Mouse (Mus musculus) kidney, embryonic 14.5 days (tissue): Measurements from ENCODE around the gene Wdr86. TPM values are rescaled to one million over a fixed set of nuclear protein-coding genes. Genes with fewer than 3 reads are reported as not detected.
"Not testable (repeated sequence)": the region's sequence is repeated elsewhere in the genome, so short reads cannot be mapped to it uniquely, and the experiment has no call there.

Experiments
- ATAC-seq: fragments of 200-750 bp; cut with Nextera tagmentation; 2 replicates; pipeline ENCODE4 v1.8.0; 2017; ENCODE audit warnings: moderate number of reproducible peaks, mild to moderate bottlenecking, moderate TSS enrichment, moderate library complexity; ENCODE audit not compliant: low FRiP score, low TSS enrichment
- H3K27ac ChIP-seq: fragments of 300-500 bp; sonication (generic); 2 replicates; pipeline ENCODE4 v1.5.1; 2014; ENCODE audit warnings: low read depth, mild to moderate bottlenecking, low read length, moderate library complexity, mixed read lengths
- H3K27me3 ChIP-seq: fragments of 300-500 bp; sonication (generic); 2 replicates; pipeline ENCODE4 v1.6.1; 2014; ENCODE audit warnings: mild to moderate bottlenecking, low read length; ENCODE audit not compliant: control insufficient read depth, insufficient read depth
- H3K36me3 ChIP-seq: fragments of 300-500 bp; sonication (generic); 2 replicates; pipeline ENCODE4 v1.6.1; 2014; ENCODE audit warnings: low read length, mixed read lengths; ENCODE audit not compliant: control insufficient read depth, insufficient read depth
- H3K4me1 ChIP-seq: fragments of 300-500 bp; sonication (generic); 2 replicates; pipeline ENCODE4 v1.6.1; 2014; ENCODE audit warnings: low read length, mixed read lengths; ENCODE audit not compliant: control insufficient read depth, insufficient read depth
- H3K4me2 ChIP-seq: fragments of 300-500 bp; sonication (generic); replicated peaks from 2 replicates; pipeline ENCODE4 v1.6.1; 2014; ENCODE audit warnings: low read depth, mild to moderate bottlenecking, low read length
- H3K4me3 ChIP-seq: fragments of 300-500 bp; sonication (generic); 2 replicates; pipeline ENCODE4 v1.5.1; 2014; ENCODE audit warnings: mild to moderate bottlenecking, low read length
- H3K9ac ChIP-seq: fragments of 300-500 bp; sonication (generic); 2 replicates; pipeline ENCODE4 v1.6.1; 2014; ENCODE audit warnings: low read depth, mild to moderate bottlenecking, low read length, moderate library complexity
- H3K9me3 ChIP-seq: fragments of 300-500 bp; sonication (generic); 2 replicates; pipeline ENCODE4 v1.6.1; 2016; ENCODE audit warnings: low read length; ENCODE audit not compliant: control insufficient read depth
- WGBS: fragments of 180-500 bp; shearing (Covaris S2); extraction: QIAGEN DNeasy Blood & Tissue Kit; methylation state at CpG from one replicate; pipeline ENCODE4 v1.1.7; 2014; 5-methylcytosine and 5-hydroxymethylcytosine counted together
- polyA plus RNA-seq: library from polyadenylated mRNA; unstranded; fragments of >200 nt; fragmentation: Nextera tagmentation; extraction: Ambion mirVana; gene quantifications from 2 replicates; pipeline ENCODE4 v1.2.1, GENCODE M21; 2014

Wdr86 gene
- polyA plus RNA-seq, 1 experiment from 2014 or later: 37.0 TPM

DNA sequence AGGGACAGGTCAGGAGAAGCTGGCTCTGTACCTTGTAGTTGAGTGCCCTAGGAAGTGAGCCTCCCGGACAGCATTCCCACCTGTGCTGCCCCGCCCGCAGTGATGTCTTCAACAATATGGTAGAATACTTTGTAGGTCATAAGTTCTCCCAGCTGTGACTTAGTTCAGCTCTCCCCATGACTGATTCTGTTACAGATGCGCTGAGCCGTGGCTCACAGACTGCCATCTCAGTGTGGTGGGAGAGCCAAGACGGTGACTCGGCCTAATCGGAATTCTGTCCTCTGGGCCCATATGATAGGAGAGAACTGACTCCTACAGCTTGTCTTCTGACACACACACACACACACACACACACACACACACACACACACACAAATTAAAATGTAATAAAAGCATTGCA, 25.9 kb downstream of the Wdr86 start:
- ATAC-seq: no peak
- no peaks in the 10 kb centered on the region for H3K27me3 ChIP-seq
- no peak overlapping the region for H3K4me2 ChIP-seq
- H3K4me3 ChIP-seq: no peak overlapping the region
- no peak overlapping the region for H3K9ac ChIP-seq
- WGBS: 78% methylated on average over 8 of the region's 8 CpGs
- H3K9me3 ChIP-seq: no peaks in the 10 kb centered on the region
- H3K36me3 ChIP-seq: peaks cover 96% of the 10 kb centered on the region
- no peaks in the 10 kb centered on the region for H3K4me1 ChIP-seq
- no peak overlapping the region for H3K27ac ChIP-seq

DNA sequence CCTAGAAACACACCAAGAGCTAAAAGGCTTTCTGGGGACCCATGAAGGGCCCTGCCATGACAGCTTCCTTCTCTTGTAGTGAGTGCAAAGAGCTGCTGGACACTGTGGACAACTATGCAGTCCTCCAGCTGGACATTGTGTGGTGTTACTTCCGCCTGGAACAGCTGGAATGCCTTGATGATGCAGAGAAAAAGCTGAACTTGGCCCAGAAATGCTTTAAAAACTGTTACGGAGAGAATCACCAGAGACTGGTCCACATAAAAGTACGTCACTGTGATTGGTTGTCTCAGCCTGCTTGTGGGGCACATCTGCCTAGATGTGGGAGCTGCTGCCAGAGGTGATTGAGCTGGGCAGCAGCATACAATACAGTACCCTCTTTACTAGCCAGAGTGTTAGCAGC, 29.3 kb downstream of the Wdr86 start:
- H3K4me1 ChIP-seq: no peaks in the 10 kb centered on the region
- H3K4me3 ChIP-seq: no peak overlapping the region
- ATAC-seq: no peak
- H3K27me3 ChIP-seq: no peaks in the 10 kb centered on the region
- H3K9me3 ChIP-seq: no peaks in the 10 kb centered on the region
- no peak overlapping the region for H3K9ac ChIP-seq
- WGBS: 88% methylated on average over 3 of the region's 3 CpGs
- H3K27ac ChIP-seq: no peak overlapping the region
- H3K4me2 ChIP-seq: no peak overlapping the region
- peaks cover 95% of the 10 kb centered on the region for H3K36me3 ChIP-seq

DNA sequence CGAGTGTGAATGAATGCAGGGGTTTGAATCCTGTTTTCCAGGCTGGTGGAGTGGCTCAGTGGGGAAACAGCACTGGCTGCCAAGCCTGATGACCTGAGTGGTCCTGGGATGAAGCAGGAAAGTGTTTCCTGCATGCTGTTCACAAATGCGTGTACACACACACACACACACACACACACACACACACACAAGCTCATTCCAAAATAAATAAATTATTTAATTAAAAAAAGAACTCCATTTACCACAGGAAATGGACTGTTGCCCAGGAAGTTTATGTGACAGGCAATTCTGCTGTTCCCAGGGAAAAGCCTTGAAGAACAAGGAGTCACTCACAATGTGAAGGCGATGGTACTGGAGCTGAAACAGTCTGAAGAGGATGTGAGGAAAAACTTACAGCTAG, 33.8 kb downstream of the Wdr86 start:
- peaks cover 91% of the 10 kb centered on the region for H3K36me3 ChIP-seq
- no peak for ATAC-seq

DNA sequence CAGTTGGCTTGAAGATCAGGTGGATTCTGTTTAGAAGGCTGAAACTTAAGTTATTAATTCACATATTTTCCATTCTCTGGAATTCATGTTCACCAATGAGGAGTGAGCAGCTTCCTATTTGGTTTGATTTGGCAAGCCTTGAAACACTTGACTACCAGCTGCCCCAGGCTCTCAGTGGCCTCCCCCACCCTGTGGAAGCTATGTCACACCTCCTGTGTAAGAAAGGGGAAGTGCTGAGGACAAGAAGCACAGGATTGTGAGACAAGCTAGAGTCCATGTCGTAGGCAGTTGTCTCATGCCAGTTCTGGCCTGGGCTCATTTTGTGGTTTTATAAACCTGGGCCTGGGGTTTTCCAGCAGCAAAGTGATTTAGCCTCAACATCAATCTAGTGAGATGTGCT, 42.8 kb downstream of the Wdr86 start:
- no peak for ATAC-seq

More for the DNA sequence above, 33.8 kb downstream of the Wdr86 start:
- no peaks in the 10 kb centered on the region for H3K9me3 ChIP-seq
- no peaks in the 10 kb centered on the region for H3K27me3 ChIP-seq
- WGBS: 87% methylated on average over 3 of the region's 3 CpGs
- H3K4me2 ChIP-seq: no peak overlapping the region
- H3K9ac ChIP-seq: no peak overlapping the region
- no peak overlapping the region for H3K4me3 ChIP-seq
- H3K27ac ChIP-seq: no peak overlapping the region
- no peaks in the 10 kb centered on the region for H3K4me1 ChIP-seq

DNA sequence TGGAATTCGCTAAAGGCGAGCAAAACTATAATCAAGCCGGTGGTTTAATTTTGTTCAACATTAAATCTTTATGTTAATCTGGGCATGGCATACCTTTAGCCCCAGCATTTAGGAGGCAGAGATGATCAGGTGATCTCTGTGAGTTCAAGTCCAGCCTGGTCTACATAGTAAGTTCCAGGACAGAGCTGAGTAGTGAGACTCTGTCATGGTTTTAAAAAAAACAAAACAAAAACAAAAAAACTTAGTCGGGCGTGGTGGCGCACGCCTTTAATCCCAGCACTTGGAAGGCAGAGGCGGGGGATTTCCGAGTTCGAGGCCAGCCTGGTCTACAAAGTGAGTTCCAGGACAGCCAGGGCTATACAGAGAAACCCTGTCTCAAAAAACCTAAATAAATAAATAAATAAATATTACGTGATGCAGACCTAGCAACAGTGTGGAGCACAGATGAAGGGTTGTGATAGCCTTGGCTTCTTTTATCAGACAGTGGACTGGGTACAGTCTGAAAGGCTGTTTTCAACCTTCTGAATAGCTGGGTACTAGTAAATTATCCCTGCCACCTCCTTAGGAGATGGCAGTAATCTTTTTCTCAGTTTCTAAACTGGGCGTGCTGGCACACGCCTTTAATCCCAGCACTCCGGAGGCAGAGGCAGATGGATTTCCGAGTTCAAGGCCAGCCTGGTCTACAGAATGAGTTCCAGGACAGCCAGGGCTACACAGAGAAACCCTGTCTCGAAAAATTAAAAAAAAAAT, 43.7 kb downstream of the Wdr86 start:
- H3K36me3 ChIP-seq: peaks cover 24% of the 10 kb centered on the region
- 78% methylated on average over 16 of the region's 16 CpGs for WGBS
- H3K27me3 ChIP-seq, H3K4me1 ChIP-seq, H3K9me3 ChIP-seq, H3K27ac ChIP-seq, ATAC-seq: not testable (repeated sequence)
- H3K4me3 ChIP-seq: peak overlapping the region; percentile 93
- H3K9ac ChIP-seq: peak overlapping the region; percentile 78; the same call in 1 of the 2 replicates
- peak overlapping the region; percentile 62 for H3K4me2 ChIP-seq

More for the DNA sequence above, 42.8 kb downstream of the Wdr86 start:
- Histone ChIP-seq H3K27me3 (no peaks in the 10 kb centered on the region), H3K27ac (no peak overlapping the region), H3K9me3 (no peaks in the 10 kb centered on the region), H3K9ac (no peak overlapping the region), H3K4me1 (peaks cover 8% of the 10 kb centered on the region; the same call in 1 of the 2 replicates), H3K4me2 (no peak overlapping the region), H3K36me3 (peaks cover 30% of the 10 kb centered on the region), H3K4me3 (no peak overlapping the region)
- WGBS: 78% methylated on average over 1 of the region's 1 CpGs

DNA sequence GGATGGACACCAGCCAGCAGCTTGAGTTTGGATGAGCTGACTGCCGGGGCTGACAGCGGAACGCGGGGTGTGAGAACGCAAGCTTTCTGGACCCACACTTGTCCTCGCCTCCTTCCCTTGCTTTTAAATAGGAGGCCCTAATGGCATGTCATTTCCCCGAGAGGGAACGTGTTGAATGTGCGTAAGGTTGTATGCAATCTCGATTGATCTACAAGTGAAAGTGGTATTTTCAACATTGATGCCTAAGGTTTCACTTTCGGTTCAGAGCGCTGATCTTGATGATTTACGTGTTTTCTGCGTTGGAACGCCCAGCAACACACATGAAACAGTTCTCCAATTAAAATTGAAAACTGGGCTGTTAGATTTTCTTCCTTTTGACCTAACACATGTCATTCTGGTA, 44.4 kb downstream of the Wdr86 start:
- H3K27me3 ChIP-seq: no peaks in the 10 kb centered on the region
- H3K27ac ChIP-seq: peak overlapping the region; percentile 85
- H3K9me3 ChIP-seq: no peaks in the 10 kb centered on the region
- H3K4me3 ChIP-seq: peak overlapping the region; percentile 93
- peak overlapping the region; percentile 62 for H3K4me2 ChIP-seq
- ATAC-seq: peak; percentile 10
- under 1% methylated on average over 15 of the region's 15 CpGs for WGBS
- peaks cover 8% of the 10 kb centered on the region; the same call in 1 of the 2 replicates for H3K4me1 ChIP-seq
- peak overlapping the region; percentile 78 for H3K9ac ChIP-seq
- H3K36me3 ChIP-seq: peaks cover 19% of the 10 kb centered on the region

DNA sequence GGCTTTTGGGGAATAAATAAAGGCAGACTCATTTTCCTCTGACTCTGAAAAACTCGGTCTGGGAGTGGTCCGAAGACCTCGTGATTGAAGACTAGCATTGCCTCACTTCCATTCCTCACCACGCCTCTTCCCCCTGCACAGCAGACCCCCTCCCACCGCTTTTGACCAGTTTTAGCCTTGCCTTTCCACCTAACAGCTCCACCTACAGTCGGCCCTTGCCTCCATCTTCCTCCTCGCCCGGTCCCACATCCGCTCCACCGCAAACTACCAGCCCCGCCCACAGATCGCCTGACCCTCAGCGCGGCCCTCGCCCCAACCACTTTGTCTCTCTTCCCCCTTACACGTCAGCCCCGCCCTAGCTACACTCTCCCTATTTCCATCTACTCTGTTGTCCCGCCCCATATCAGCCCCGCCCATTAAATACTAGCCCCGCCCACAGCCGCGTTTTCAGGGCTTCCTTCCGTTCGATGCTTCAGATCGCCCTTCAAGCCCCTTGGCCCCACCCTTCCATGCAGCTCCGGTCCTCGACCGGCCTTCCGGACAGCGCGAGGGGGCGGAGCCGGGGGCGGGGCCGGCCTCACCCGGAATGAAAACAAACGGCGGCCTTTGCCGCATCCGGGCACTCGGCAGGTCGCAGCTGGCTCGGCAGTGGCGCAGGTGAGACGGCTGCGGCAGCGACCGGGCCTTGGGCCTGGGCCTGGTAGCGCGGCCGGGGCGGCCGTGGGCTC, 45.0 kb downstream of the Wdr86 start, which contains the start of gene Nub1:
TSS of gene Nub1 (plus strand) at position 167 of the 728 bp plus-strand sequence.
- Histone ChIP-seq H3K4me3 (peak within 1 kb of the TSS; percentile 93), H3K9me3 (no peaks in the 10 kb centered on the region), H3K27ac (peak within 1 kb of the TSS; percentile 98), H3K27me3 (no peaks in the 10 kb centered on the region), H3K4me1 (peaks cover 8% of the 10 kb centered on the region; the same call in 1 of the 2 replicates), H3K9ac (peak within 1 kb of the TSS; percentile 78), H3K36me3 (peaks cover 13% of the 10 kb centered on the region), H3K4me2 (peak within 1 kb of the TSS; percentile 64)
- under 1% methylated on average over 53 of the region's 53 CpGs for WGBS
- peak; percentile 98 for ATAC-seq

DNA sequence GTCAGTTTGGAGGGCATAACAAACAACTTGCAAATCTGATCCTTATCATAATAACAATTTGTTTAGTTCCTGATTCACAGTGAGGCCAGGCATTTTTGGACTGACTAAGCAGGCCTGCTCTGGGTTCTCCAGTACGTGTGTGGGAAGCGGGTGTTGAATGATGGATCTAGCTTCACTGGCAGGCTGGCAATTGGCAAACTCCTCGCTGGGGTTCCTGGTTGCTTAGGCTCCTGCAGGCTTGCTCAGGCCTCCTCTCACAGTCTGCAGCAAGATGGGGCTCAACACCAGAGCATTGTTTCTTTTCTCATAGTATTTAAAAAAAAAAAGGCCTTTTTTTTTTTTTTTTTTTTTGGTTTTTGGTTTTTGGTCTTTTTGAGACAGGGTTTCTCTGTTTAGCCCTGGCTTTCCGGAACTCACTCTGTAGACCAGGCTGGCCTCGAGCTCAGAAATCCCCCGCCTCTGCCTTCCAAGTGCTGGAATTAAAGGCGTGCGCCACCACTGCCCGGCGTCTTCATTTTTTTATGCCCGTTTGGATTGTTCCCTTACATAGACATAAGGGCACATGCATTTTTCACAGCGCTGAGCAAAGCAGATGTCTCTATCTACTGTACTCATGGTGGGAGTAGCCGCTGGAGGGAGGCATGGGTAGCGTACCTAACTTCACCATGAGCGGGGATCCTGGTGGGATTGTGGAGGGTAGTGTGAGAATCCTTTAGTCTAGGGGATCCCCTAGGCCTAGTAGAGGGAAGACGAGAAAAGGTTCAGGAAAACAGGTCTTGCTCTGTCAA, 45.8 kb downstream of the Wdr86 start:
- Histone ChIP-seq H3K27ac (peak overlapping the region; percentile 98), H3K4me3 (peak overlapping the region; percentile 93), H3K4me2 (peak overlapping the region; percentile 64), H3K36me3 (peaks cover 5% of the 10 kb centered on the region), H3K9me3 (no peaks in the 10 kb centered on the region), H3K4me1 (peaks cover 8% of the 10 kb centered on the region; the same call in 1 of the 2 replicates), H3K9ac (peak overlapping the region; percentile 65; the same call in 1 of the 2 replicates), H3K27me3 (no peaks in the 10 kb centered on the region)
- 32% methylated on average over 16 of the region's 16 CpGs for WGBS
- peak; percentile 51 for ATAC-seq
